Mouse (Mus musculus) lung, adult 2 months (tissue): ENCODE results near the gene Stab2. TPM values are rescaled to one million over a fixed set of nuclear protein-coding genes. Genes with fewer than 3 reads are reported as not detected.

ENCODE experiments used
- DNase-seq: peaks from one replicate; pipeline ENCODE4 v3.0.0; 2022
- H3K4me1 ChIP-seq: fragments of 200-500 bp; 2 replicates; pipeline ENCODE4 v1.6.1; 2011; ENCODE audit warnings: low read length; ENCODE audit not compliant: control insufficient read depth, insufficient read depth
- H3K4me3 ChIP-seq: fragments of 200-500 bp; replicated peaks from 2 replicates; pipeline ENCODE3; 2011; ENCODE audit warnings: low read depth, mild to moderate bottlenecking, control low read depth, low read length; ENCODE audit errors: extremely low read depth
- CTCF ChIP-seq: fragments of 200-500 bp; IDR thresholded peaks from 2 replicates; pipeline ENCODE4 v1.5.1; 2011; ENCODE audit warnings: mild to moderate bottlenecking, low read length, control low read depth; ENCODE audit not compliant: insufficient read depth
- POLR2A ChIP-seq: fragments of 200-500 bp; IDR thresholded peaks from 2 replicates; pipeline ENCODE4 v1.6.1; 2011; ENCODE audit warnings: low read depth, mild to moderate bottlenecking, control low read depth, low read length, borderline replicate concordance; ENCODE audit errors: extremely low read depth
- WGBS: fragments of 180-500 bp; shearing (Covaris S2); methylation state at CpG from one replicate; pipeline ENCODE4 v1.1.7; 2018; 5-methylcytosine and 5-hydroxymethylcytosine counted together
- polyA plus RNA-seq: library from polyadenylated mRNA; depleted of rRNA; stranded (reverse); fragments of >200 nt; gene quantifications from 2 replicates; pipeline ENCODE4 v1.2.3, GENCODE M21; 2012; rRNA removed

Gene Stab2
- 0.88 and 0.93 TPM in 2 replicates for polyA plus RNA-seq

DNA sequence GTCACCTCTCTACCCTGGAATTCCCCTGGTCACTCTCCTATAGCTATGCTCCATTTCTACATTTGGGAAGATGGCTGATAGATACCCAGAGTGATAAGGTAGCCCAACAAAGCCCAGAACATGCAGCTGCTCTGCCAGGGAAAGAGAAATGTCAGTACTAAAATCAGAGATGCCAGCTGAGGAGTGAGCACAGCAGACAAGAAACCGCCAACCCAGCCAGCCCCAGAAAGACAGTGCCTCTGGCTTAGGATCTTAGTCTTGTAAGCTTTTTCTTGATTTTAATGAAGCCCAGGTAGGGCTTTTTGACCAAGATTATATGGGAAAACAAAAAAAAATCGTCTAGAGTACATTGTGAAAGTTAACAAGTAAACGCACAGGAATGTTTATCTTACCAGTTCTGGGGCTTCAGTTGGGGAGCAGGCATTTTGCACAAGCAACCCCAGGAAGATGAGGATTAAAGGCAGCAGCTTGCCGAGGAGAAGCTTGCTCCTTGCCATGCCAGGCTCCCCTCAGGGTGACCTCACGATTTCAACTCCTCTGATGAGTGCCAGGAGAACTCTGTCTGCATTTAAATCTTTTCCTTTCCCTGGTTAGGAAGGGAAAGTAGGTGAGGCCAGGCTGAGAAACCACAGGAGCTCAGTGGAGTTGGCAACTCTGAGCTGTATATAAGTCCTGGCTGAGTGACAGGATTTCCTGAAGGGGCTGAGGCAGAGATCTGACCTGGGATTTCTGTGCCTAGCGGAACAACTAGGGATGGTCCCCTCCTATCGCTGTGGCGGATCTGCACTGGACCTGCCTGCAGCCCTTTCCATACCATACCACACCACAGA is at the start of gene Stab2:
TSS of gene Stab2 (minus strand) at position 641 of the 830 bp plus-strand sequence.
- no peak within 1 kb of the TSS for H3K4me3 ChIP-seq
- H3K4me1 ChIP-seq: no peaks in the 10 kb centered on the region
- TF ChIP-seq POLR2A (no peak), CTCF (no peak)
- 46% methylated on average over 8 of the region's 8 CpGs for WGBS
- DNase-seq: no peak

- TF ChIP-seq POLR2A (no peak), CTCF (no peak)
- 34% methylated on average over 4 of the region's 4 CpGs for WGBS
- Histone ChIP-seq H3K4me1 (no peaks in the 10 kb centered on the region), H3K4me3 (no peak overlapping the region)
- DNase-seq: no peak
These were observed 43.9 kb upstream of the Stab2 start for GRCm38 (mm10) chr10:87051714-87052113.

DNA sequence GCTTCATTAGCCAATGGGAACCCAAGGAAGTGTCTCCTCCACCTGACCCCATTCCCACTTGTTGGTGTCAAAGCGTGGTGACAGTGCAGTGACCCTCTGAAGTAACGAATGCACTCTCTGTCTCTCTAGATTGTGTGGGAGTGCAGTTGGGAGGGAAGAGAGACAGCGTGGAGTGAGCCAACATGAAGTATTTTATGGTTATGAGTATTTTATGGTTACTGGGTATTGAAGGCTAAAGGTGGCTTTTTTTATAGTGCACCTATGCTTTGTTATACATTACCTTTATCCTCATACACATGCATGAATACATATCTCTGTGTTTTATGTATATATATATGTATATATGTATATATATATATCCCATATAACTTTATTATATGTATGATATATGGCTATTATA is 41.4 kb upstream of the Stab2 start:
- no peak for DNase-seq
- 66% methylated on average over 3 of the region's 3 CpGs for WGBS
- Histone ChIP-seq H3K4me3 (no peak overlapping the region), H3K4me1 (no peaks in the 10 kb centered on the region)
- TF ChIP-seq POLR2A (no peak), CTCF (no peak)

DNA sequence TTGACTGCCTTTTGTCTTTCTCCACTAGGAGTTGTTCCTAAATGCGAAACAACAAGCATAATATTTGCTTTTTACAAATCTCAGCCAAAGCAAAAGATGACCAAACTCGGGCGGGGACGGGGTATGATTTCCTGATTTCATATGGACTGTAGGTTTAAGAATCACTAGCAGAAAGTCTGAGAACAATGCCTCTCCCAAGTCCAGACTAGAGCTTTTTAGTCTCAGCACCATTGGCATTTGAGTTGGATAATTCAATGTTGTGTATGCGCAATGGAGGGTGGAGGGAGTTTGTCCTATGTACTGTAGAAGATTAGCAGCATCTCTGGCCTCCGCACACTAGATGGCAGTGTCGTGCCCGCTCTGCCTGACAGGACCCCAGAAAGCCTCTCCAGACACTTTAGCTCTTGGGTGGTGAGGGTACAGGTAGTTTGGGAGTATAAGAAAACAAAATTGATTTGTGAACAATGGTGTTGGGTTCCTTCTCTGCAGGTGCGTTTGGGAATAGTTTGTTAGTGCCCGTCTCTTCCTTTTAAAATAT is 39.2 kb upstream of the Stab2 start:
- TF ChIP-seq CTCF (0 out of 2 replicates have a peak, but pooled peaks have one; percentile 10), POLR2A (no peak)
- no peak for DNase-seq
- Histone ChIP-seq H3K4me1 (no peaks in the 10 kb centered on the region), H3K4me3 (no peak overlapping the region)
- WGBS: 83% methylated on average over 10 of the region's 10 CpGs

GRCm38 (mm10) chr10:87046469-87046868 is 38.6 kb upstream of the Stab2 start:
- DNase-seq: no peak
- 40% methylated on average over 6 of the region's 6 CpGs for WGBS
- Histone ChIP-seq H3K4me3 (no peak overlapping the region), H3K4me1 (no peaks in the 10 kb centered on the region)
- TF ChIP-seq CTCF (no peak), POLR2A (no peak)

DNA sequence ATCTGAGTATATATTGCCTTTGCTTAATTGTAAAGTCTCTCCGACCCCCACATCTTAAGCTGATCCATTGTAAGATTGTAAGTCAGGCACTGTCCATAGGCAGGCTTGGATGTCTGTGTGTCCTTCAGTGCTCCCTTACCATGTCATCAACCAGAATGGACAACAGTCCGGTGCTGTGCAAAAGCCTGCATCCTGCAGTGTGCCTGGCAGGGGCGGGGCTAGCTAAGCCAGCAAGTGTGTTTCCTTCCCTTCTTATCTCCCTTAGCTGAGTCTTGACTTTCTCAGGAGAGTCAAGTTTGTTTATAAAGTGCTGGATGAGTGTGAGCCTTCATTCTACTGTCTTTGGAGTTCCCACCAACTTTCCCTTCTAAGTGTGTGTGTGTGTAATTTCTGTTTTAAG is 37.4 kb upstream of the Stab2 start:
- WGBS: 34% methylated on average over 3 of the region's 3 CpGs
- Histone ChIP-seq H3K4me1 (no peaks in the 10 kb centered on the region), H3K4me3 (no peak overlapping the region)
- no peak for DNase-seq
- TF ChIP-seq CTCF (no peak), POLR2A (no peak)

DNA sequence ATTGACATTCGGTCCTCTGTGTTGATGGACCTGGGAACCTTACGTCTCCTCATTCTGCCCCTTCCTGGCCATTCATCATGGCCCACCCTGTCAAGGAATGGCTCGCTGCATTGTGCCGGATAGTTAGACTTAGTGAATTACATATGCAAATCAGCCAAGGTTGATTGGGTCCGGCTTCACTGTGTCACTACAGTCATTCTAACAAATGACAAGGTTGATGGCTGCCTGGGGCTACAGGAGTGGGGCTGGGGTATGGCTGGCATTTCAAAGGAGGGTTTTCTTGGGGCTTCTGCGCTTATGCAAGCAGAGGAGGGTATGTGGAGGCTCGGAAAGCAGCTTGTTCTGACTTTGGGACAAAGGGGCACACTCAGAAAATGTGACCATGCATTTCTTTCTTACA is 33.4 kb upstream of the Stab2 start:
- H3K4me1 ChIP-seq: no peaks in the 10 kb centered on the region
- TF ChIP-seq POLR2A (no peak), CTCF (no peak)
- WGBS: 84% methylated on average over 7 of the region's 7 CpGs
- no peak for DNase-seq
- H3K4me3 ChIP-seq: no peak overlapping the region

DNA sequence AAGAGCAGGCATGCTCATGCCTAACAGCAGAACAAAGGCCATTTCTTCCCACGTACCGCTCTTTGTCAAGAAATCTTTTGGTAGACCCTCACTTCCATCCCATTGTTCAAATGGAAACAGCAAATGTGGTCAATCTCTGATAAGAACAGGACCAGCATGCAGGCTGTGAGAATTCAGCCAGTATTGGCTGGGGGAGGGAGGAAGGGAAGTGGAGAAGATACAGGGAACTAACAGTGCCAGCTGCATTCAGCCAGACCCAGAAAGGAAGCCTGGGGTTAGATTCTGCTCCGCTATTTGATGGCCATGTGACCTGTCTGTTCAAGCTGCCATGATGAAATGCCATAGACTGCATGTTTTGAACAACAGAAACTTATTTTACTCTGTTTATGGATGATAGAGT is 32.0 kb upstream of the Stab2 start:
- H3K4me3 ChIP-seq: no peak overlapping the region
- WGBS: 61% methylated on average over 3 of the region's 3 CpGs
- TF ChIP-seq POLR2A (no peak), CTCF (no peak)
- no peaks in the 10 kb centered on the region for H3K4me1 ChIP-seq
- no peak for DNase-seq

DNA sequence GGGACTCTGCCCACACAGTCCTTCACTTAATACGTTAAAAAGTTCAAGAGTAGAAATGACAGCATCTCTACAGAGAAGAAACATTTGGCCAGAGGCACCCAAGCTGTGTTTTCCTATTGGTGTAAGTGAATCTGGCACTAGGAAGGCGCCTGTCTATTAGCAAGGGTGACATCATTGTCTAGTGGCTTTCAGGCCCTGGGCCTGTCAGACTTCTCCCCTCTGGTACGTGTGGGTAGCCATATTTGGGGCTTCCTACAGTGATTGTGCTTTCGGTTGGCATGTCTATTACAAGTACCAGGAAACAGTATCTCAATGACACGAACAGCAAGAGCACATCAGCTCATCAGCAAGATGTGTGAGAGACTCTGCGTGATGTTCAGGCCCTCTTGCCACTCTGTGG is 31.5 kb upstream of the Stab2 start:
- 73% methylated on average over 6 of the region's 6 CpGs for WGBS
- Histone ChIP-seq H3K4me1 (no peaks in the 10 kb centered on the region), H3K4me3 (no peak overlapping the region)
- no peak for DNase-seq
- TF ChIP-seq POLR2A: no peak
- TF ChIP-seq CTCF: no peak

DNA sequence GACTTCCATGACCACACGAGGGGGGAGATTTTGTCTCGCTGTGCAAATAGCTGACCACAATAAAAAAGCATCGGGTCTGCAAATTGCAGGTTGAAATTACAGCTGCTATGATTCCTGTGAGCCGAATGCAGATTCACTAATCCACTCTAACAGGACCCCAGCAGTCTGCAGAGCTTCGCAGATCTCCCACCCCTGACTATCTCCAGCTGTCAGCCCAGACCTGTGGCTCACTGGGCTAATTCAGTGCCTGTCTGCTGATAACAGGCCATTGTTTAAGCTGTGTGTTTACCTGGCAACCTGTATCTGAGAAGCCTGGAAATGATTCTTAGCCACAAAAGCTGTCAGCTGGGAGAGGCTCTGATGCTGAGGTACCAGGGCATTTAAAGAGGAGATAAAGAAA is 29.2 kb upstream of the Stab2 start:
- WGBS: 44% methylated on average over 5 of the region's 5 CpGs
- TF ChIP-seq POLR2A (no peak), CTCF (no peak)
- no peaks in the 10 kb centered on the region for H3K4me1 ChIP-seq
- no peak overlapping the region for H3K4me3 ChIP-seq
- no peak for DNase-seq
